Mouse (Mus musculus): ENCODE data around the gene Sap30bp. TPM values are rescaled to one million over a fixed set of nuclear protein-coding genes. Genes with fewer than 3 reads are reported as not detected.

The Sap30bp gene
- polyA plus RNA-seq, 1 experiment from 2014 or later: 35.8 TPM

- no peaks in the 10 kb centered on the region for H3K27me3 ChIP-seq (ENCODE audit: control insufficient read depth, insufficient read depth, low read length)
- H3K4me3 ChIP-seq (ENCODE audit: low read depth, low read length): no peak overlapping the region
- no peak overlapping the region for H3K4me2 ChIP-seq (replicated peaks; ENCODE audit: low read depth, low read length)
- H3K9ac ChIP-seq (replicated peaks; ENCODE audit: low read depth, low read length): no peak overlapping the region
- 85% methylated on average over 5 of the region's 5 CpGs for WGBS
- H3K36me3 ChIP-seq (ENCODE audit: control insufficient read depth, insufficient read depth, low read length): peaks cover 58% of the 10 kb centered on the region
- ATAC-seq (ENCODE audit: insufficient number of reproducible peaks, insufficient read depth, low FRiP score, low read depth): no peak
- peaks cover 5% of the 10 kb centered on the region; the same call in 1 of the 2 replicates for H3K4me1 ChIP-seq (ENCODE audit: control insufficient read depth, insufficient read depth, low read length)
- H3K27ac ChIP-seq (ENCODE audit: low read length): no peak overlapping the region
- no peaks in the 10 kb centered on the region for H3K9me3 ChIP-seq (ENCODE audit: control insufficient read depth, low read depth, low read length)
Measured at GRCm38 (mm10) chr11:115954712-115955111, 21.6 kb downstream of the Sap30bp start.

GRCm38 (mm10) chr11:115955195-115955858 lies 22.2 kb downstream of the Sap30bp start:
- no peaks in the 10 kb centered on the region for H3K27me3 ChIP-seq (ENCODE audit: control insufficient read depth, insufficient read depth, low read length)
- 0 out of 2 replicates have a peak overlapping the region, but pooled peaks have one; percentile 5 for H3K4me2 ChIP-seq (replicated peaks; ENCODE audit: low read depth, low read length)
- H3K9me3 ChIP-seq (ENCODE audit: control insufficient read depth, low read depth, low read length): no peaks in the 10 kb centered on the region
- peak overlapping the region; percentile 55 for H3K27ac ChIP-seq (ENCODE audit: low read length)
- 65% methylated on average over 10 of the region's 10 CpGs for WGBS
- H3K9ac ChIP-seq (replicated peaks; ENCODE audit: low read depth, low read length): no peak overlapping the region
- ATAC-seq (ENCODE audit: insufficient number of reproducible peaks, insufficient read depth, low FRiP score, low read depth): peak; percentile 65; the same call in 1 of the 2 replicates
- H3K4me1 ChIP-seq (ENCODE audit: control insufficient read depth, insufficient read depth, low read length): peaks cover 5% of the 10 kb centered on the region; the same call in 1 of the 2 replicates
- H3K4me3 ChIP-seq (ENCODE audit: low read depth, low read length): no peak overlapping the region
- peaks cover 64% of the 10 kb centered on the region for H3K36me3 ChIP-seq (ENCODE audit: control insufficient read depth, insufficient read depth, low read length)

- peaks cover 66% of the 10 kb centered on the region for H3K36me3 ChIP-seq (ENCODE audit: control insufficient read depth, insufficient read depth, low read length)
- 51% methylated on average over 4 of the region's 4 CpGs for WGBS
- peak overlapping the region; percentile 67 for H3K27ac ChIP-seq (ENCODE audit: low read length)
- H3K9ac ChIP-seq (replicated peaks; ENCODE audit: low read depth, low read length): no peak overlapping the region
- H3K4me1 ChIP-seq (ENCODE audit: control insufficient read depth, insufficient read depth, low read length): peaks cover 5% of the 10 kb centered on the region; the same call in 1 of the 2 replicates
- no peaks in the 10 kb centered on the region for H3K9me3 ChIP-seq (ENCODE audit: control insufficient read depth, low read depth, low read length)
- H3K27me3 ChIP-seq (ENCODE audit: control insufficient read depth, insufficient read depth, low read length): no peaks in the 10 kb centered on the region
- peak; percentile 51 for ATAC-seq (ENCODE audit: insufficient number of reproducible peaks, insufficient read depth, low FRiP score, low read depth)
- H3K4me3 ChIP-seq (ENCODE audit: low read depth, low read length): no peak overlapping the region
- H3K4me2 ChIP-seq (replicated peaks; ENCODE audit: low read depth, low read length): no peak overlapping the region
Measured at GRCm38 (mm10) chr11:115956453-115956852, 23.4 kb downstream of the Sap30bp start.

GRCm38 (mm10) chr11:115957971-115958370 lies 24.9 kb downstream of the Sap30bp start:
- Histone ChIP-seq H3K9me3 (ENCODE audit: control insufficient read depth, low read depth, low read length) (no peaks in the 10 kb centered on the region), H3K27me3 (ENCODE audit: control insufficient read depth, insufficient read depth, low read length) (no peaks in the 10 kb centered on the region), H3K4me2 (replicated peaks; ENCODE audit: low read depth, low read length) (no peak overlapping the region), H3K36me3 (ENCODE audit: control insufficient read depth, insufficient read depth, low read length) (peaks cover 65% of the 10 kb centered on the region), H3K4me3 (ENCODE audit: low read depth, low read length) (no peak overlapping the region), H3K9ac (replicated peaks; ENCODE audit: low read depth, low read length) (no peak overlapping the region), H3K27ac (ENCODE audit: low read length) (peak overlapping the region; percentile 67; the same call in 1 of the 2 replicates), H3K4me1 (ENCODE audit: control insufficient read depth, insufficient read depth, low read length) (peaks cover 5% of the 10 kb centered on the region; the same call in 1 of the 2 replicates)
- WGBS: 73% methylated on average over 7 of the region's 7 CpGs
- ATAC-seq (ENCODE audit: insufficient number of reproducible peaks, insufficient read depth, low FRiP score, low read depth): no peak

- no peak overlapping the region for H3K9ac ChIP-seq (replicated peaks; ENCODE audit: low read depth, low read length)
- no peaks in the 10 kb centered on the region for H3K9me3 ChIP-seq (ENCODE audit: control insufficient read depth, low read depth, low read length)
- no peak overlapping the region for H3K4me3 ChIP-seq (ENCODE audit: low read depth, low read length)
- H3K4me2 ChIP-seq (replicated peaks; ENCODE audit: low read depth, low read length): no peak overlapping the region
- whole genome bisulfite sequencing: 98% methylated on average over 9 of the region's 9 CpGs
- no peak overlapping the region for H3K27ac ChIP-seq (ENCODE audit: low read length)
- no peaks in the 10 kb centered on the region for H3K27me3 ChIP-seq (ENCODE audit: control insufficient read depth, insufficient read depth, low read length)
- H3K36me3 ChIP-seq (ENCODE audit: control insufficient read depth, insufficient read depth, low read length): peaks cover 69% of the 10 kb centered on the region
- peaks cover 5% of the 10 kb centered on the region; the same call in 1 of the 2 replicates for H3K4me1 ChIP-seq (ENCODE audit: control insufficient read depth, insufficient read depth, low read length)
- no peak for ATAC-seq (ENCODE audit: insufficient number of reproducible peaks, insufficient read depth, low FRiP score, low read depth)
Measured at GRCm38 (mm10) chr11:115959018-115959417, 25.9 kb downstream of the Sap30bp start.

- H3K27me3 ChIP-seq (ENCODE audit: control insufficient read depth, insufficient read depth, low read length): no peaks in the 10 kb centered on the region
- no peak for ATAC-seq (ENCODE audit: insufficient number of reproducible peaks, insufficient read depth, low FRiP score, low read depth)
- H3K9ac ChIP-seq (replicated peaks; ENCODE audit: low read depth, low read length): no peak overlapping the region
- H3K27ac ChIP-seq (ENCODE audit: low read length): no peak overlapping the region
- H3K4me1 ChIP-seq (ENCODE audit: control insufficient read depth, insufficient read depth, low read length): no peaks in the 10 kb centered on the region
- 92% methylated on average over 9 of the region's 9 CpGs for WGBS
- H3K9me3 ChIP-seq (ENCODE audit: control insufficient read depth, low read depth, low read length): no peaks in the 10 kb centered on the region
- peaks cover 76% of the 10 kb centered on the region for H3K36me3 ChIP-seq (ENCODE audit: control insufficient read depth, insufficient read depth, low read length)
- no peak overlapping the region for H3K4me3 ChIP-seq (ENCODE audit: low read depth, low read length)
- no peak overlapping the region for H3K4me2 ChIP-seq (replicated peaks; ENCODE audit: low read depth, low read length)
Measured at GRCm38 (mm10) chr11:115962651-115963412, 29.8 kb downstream of the Sap30bp start.

- no peaks in the 10 kb centered on the region for H3K9me3 ChIP-seq (ENCODE audit: control insufficient read depth, low read depth, low read length)
- H3K4me1 ChIP-seq (ENCODE audit: control insufficient read depth, insufficient read depth, low read length): no peaks in the 10 kb centered on the region
- H3K36me3 ChIP-seq (ENCODE audit: control insufficient read depth, insufficient read depth, low read length): peaks cover 65% of the 10 kb centered on the region
- no peak overlapping the region for H3K4me3 ChIP-seq (ENCODE audit: low read depth, low read length)
- H3K4me2 ChIP-seq (replicated peaks; ENCODE audit: low read depth, low read length): no peak overlapping the region
- ATAC-seq (ENCODE audit: insufficient number of reproducible peaks, insufficient read depth, low FRiP score, low read depth): no peak
- 73% methylated on average over 10 of the region's 10 CpGs for WGBS
- no peak overlapping the region for H3K9ac ChIP-seq (replicated peaks; ENCODE audit: low read depth, low read length)
- H3K27ac ChIP-seq (ENCODE audit: low read length): no peak overlapping the region
- H3K27me3 ChIP-seq (ENCODE audit: control insufficient read depth, insufficient read depth, low read length): no peaks in the 10 kb centered on the region
Measured at GRCm38 (mm10) chr11:115964977-115965604, 32.0 kb downstream of the Sap30bp start.

GRCm38 (mm10) chr11:115968731-115969405 lies 35.8 kb downstream of the Sap30bp start:
- Histone ChIP-seq H3K9me3 (ENCODE audit: control insufficient read depth, low read depth, low read length) (no peaks in the 10 kb centered on the region), H3K36me3 (ENCODE audit: control insufficient read depth, insufficient read depth, low read length) (peaks cover 30% of the 10 kb centered on the region), H3K4me1 (ENCODE audit: control insufficient read depth, insufficient read depth, low read length) (peaks cover 5% of the 10 kb centered on the region; the same call in 1 of the 2 replicates), H3K9ac (replicated peaks; ENCODE audit: low read depth, low read length) (no peak overlapping the region), H3K27ac (ENCODE audit: low read length) (no peak overlapping the region), H3K27me3 (ENCODE audit: control insufficient read depth, insufficient read depth, low read length) (peaks cover 2% of the 10 kb centered on the region; the same call in 1 of the 2 replicates), H3K4me3 (ENCODE audit: low read depth, low read length) (no peak overlapping the region), H3K4me2 (replicated peaks; ENCODE audit: low read depth, low read length) (no peak overlapping the region)
- no peak for ATAC-seq (ENCODE audit: insufficient number of reproducible peaks, insufficient read depth, low FRiP score, low read depth)
- WGBS: 65% methylated on average over 5 of the region's 5 CpGs

Data from stomach, embryonic 14.5 days (tissue).